ENCODE assay signal across 10 mouse cellular contexts in the genomic region with DNA sequence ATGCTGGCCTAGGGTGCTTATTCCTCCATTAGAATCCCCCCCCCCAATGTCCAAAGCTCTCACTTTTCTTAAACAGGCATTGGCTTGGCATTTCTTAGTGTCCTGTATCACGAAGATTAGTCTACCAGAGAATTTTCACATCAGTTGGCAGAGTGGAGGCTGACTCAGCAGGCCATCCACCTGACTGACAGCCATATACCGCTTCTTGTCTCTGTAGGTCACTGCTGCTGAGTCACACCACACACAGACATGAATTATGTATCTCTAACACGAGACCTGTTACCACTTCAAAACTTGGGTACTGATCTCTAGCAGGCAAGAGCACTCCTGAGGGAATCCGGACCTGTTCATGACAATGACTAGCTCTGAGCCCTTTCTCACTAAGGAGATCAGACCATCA. TPM values are rescaled to one million over a fixed set of nuclear protein-coding genes. Genes with fewer than 3 reads are reported as not detected.
DNase-seq lines count a peak whose midpoint lies in the region; ATAC-seq and TF ChIP-seq lines count a peak whose summit lies in the region.
"Had no signal": no experiment of that assay in that cellular context is flagged by ENCODE, and none has a peak within 500 bp of the region (broad histone marks: within the 10 kb centered on the region; RNA-seq: fewer than 3 reads in every experiment).

No protein-coding gene starts in this region.

- peak; percentile 71 for ATAC-seq in liver, embryonic 14.5 days (ENCODE audit: insufficient read depth)
- no peak for ATAC-seq in forebrain, embryonic 14.5 days

- no peaks in the 10 kb centered on the region for H3K27me3 ChIP-seq in liver, embryonic 14.5 days (ENCODE audit: control insufficient read depth, insufficient read depth, low read length)
- H3K27me3 ChIP-seq in forebrain, embryonic 14.5 days (replicated peaks; ENCODE audit: control insufficient read depth, insufficient read depth, low read length) = no peaks in the 10 kb centered on the region
- H3K27me3 ChIP-seq: hindbrain, embryonic 15.5 days had no signal

- no peak overlapping the region; a peak in 1 of 4 replicates for H3K4me3 ChIP-seq in liver, embryonic 14.5 days (ENCODE audit: insufficient read depth in 1 of 2, low read depth in 2 of 2, low read length in 2 of 2)
- no peak overlapping the region for H3K4me3 ChIP-seq in forebrain, embryonic 14.5 days (ENCODE audit: low read depth, low read length)
- H3K4me3 ChIP-seq: hindbrain, embryonic 15.5 days had no signal

- peak overlapping the region; percentile 15; the same call in 1 of the 2 replicates for H3K4me2 ChIP-seq in liver, embryonic 14.5 days (ENCODE audit: low read depth)
- H3K4me2 ChIP-seq in forebrain, embryonic 14.5 days (ENCODE audit: low read length) = no peak overlapping the region
- H3K4me2 ChIP-seq: hindbrain, embryonic 15.5 days had no signal

- no peak for TF ChIP-seq EP300 in liver, embryonic 14.5 days (IDR thresholded peaks at IDR 0.05; ENCODE audit: low read depth)

- H3K4me1 ChIP-seq in liver, embryonic 14.5 days (replicated peaks; ENCODE audit: control insufficient read depth in 2 of 2, insufficient read depth in 2 of 2, low read length in 1 of 2) = peaks cover 38 to 58% of the 10 kb centered on the region in 2 experiments
- H3K4me1 ChIP-seq in forebrain, embryonic 14.5 days (ENCODE audit: control insufficient read depth, insufficient read depth, low read length) = no peaks in the 10 kb centered on the region

- H3K9ac ChIP-seq in liver, embryonic 14.5 days (replicated peaks) = peak overlapping the region; percentile 18; the same call in 1 of the 2 replicates
- H3K9ac ChIP-seq in forebrain, embryonic 14.5 days (ENCODE audit: low read length) = no peak overlapping the region
- H3K9ac ChIP-seq: hindbrain, embryonic 15.5 days had no signal

- H3K36me3 ChIP-seq in liver, embryonic 14.5 days (replicated peaks; ENCODE audit: control insufficient read depth, insufficient read depth, low read depth) = no peaks in the 10 kb centered on the region
- H3K36me3 ChIP-seq in forebrain, embryonic 14.5 days (ENCODE audit: control insufficient read depth, insufficient read depth, low read length) = no peaks in the 10 kb centered on the region
- H3K36me3 ChIP-seq: G1E; hindbrain, embryonic 15.5 days had no signal

- peak overlapping the region; percentile 78 for H3K27ac ChIP-seq in liver, embryonic 14.5 days
- H3K27ac ChIP-seq in forebrain, embryonic 14.5 days (ENCODE audit: low read depth, low read length) = no peak overlapping the region
- H3K27ac ChIP-seq: hindbrain, embryonic 15.5 days had no signal

- 24% methylated on average over 4 of the region's 4 CpGs for WGBS in liver, embryonic 14.5 days (ENCODE audit: insufficient replicate concordance)
- 82% methylated on average over 4 of the region's 4 CpGs for WGBS in forebrain, embryonic 14.5 days

- DNase-seq in MN1 (ENCODE audit: low spot score) = peak; percentile 24
- DNase-seq in adrenal gland, adult 8-10 months = peak; percentile 65
- DNase-seq in cerebellum, adult 9-10 months = peak; percentile 47
- peak in 2 of 3 experiments; percentile 49 to 58 for DNase-seq in liver, embryonic 14.5 days (ENCODE audit: low read depth in 3 of 3, low spot score in 3 of 3)
- no peak for DNase-seq in heart, postnatal 25 days (ENCODE audit: low spot score)
- no peak for DNase-seq in heart, postnatal 14 days
- no peak for DNase-seq in forebrain, embryonic 14.5 days (ENCODE audit: low spot score)
- DNase-seq: thymus, postnatal 14 days had no signal

- TF ChIP-seq CTCF in liver, embryonic 14.5 days (IDR thresholded peaks at IDR 0.05; ENCODE audit: low read depth) = no peak

- intact Hi-C loops in heart, postnatal 25 days (cut with DNase I) = loop anchor here (2.0 kb wide), 1 partner anchor 20 kb away; no protein-coding TSS in a partner anchor
- intact Hi-C loops in heart, postnatal 14 days (cut with DNase I) = no loop called here

- no peaks in the 10 kb centered on the region for H3K9me3 ChIP-seq in liver, embryonic 14.5 days (ENCODE audit: control insufficient read depth, low read length)
- H3K9me3 ChIP-seq in forebrain, embryonic 14.5 days (replicated peaks; ENCODE audit: control insufficient read depth, low read length) = no peaks in the 10 kb centered on the region
- H3K9me3 ChIP-seq: G1E; hindbrain, embryonic 15.5 days had no signal

RNA-seq across cellular contexts. Expression of a gene that starts 23.1 kb away (rescaled TPM):
- 10 to 100 TPM; 71.3 to 83.2 (median 75.9) TPM for total RNA-seq in adrenal gland, adult 8-10 months (2022)
- 3.1 and 4.2 TPM in 2 replicates for polyA plus RNA-seq in liver, embryonic 14.5 days (2012; rRNA removed)
- 5.0 and 5.6 TPM in 2 replicates for polyA plus RNA-seq in liver, embryonic 14.5 days (2014; fragmentation: Nextera tagmentation; extraction: Ambion mirVana)
- 10 to 100 TPM; 27.3 to 34.0 TPM for total RNA-seq in heart, postnatal 25 days (2021)
- total RNA-seq in heart, postnatal 14 days (2021) = 10 to 100 TPM; 31.2 to 31.8 TPM
- polyA plus RNA-seq in forebrain, embryonic 14.5 days (2014; fragmentation: Nextera tagmentation; extraction: Ambion mirVana) = 58.5 and 85.3 TPM in 2 replicates
- polyA plus RNA-seq: G1E had no signal

Comparison
In these comparisons a context has a peak if more than half of its experiments do, and no peak if none do; other contexts are left out.
1. DNase-seq: peak in MN1 (single experiment), adrenal gland, adult 8-10 months (single experiment), cerebellum, adult 9-10 months (single experiment) and liver, embryonic 14.5 days (2 of 3); none in heart, postnatal 25 days (single experiment), heart, postnatal 14 days (0 of 2) and forebrain, embryonic 14.5 days (single experiment).